Mouse (Mus musculus) liver, adult 2 months (tissue): Measurements from ENCODE around the gene Gm20388.

ENCODE experiments used
- CTCF ChIP-seq: fragments of 200-500 bp; IDR thresholded peaks from 2 replicates; pipeline ENCODE4 v1.5.1; 2011; ENCODE audit warnings: low read depth, low read length, control low read depth
- POLR2A ChIP-seq: fragments of 200-500 bp; IDR thresholded peaks from 2 replicates; pipeline ENCODE4 v1.6.1; 2011; ENCODE audit warnings: low read length, control low read depth; ENCODE audit not compliant: insufficient read depth; ENCODE audit errors: extremely low read depth

DNA sequence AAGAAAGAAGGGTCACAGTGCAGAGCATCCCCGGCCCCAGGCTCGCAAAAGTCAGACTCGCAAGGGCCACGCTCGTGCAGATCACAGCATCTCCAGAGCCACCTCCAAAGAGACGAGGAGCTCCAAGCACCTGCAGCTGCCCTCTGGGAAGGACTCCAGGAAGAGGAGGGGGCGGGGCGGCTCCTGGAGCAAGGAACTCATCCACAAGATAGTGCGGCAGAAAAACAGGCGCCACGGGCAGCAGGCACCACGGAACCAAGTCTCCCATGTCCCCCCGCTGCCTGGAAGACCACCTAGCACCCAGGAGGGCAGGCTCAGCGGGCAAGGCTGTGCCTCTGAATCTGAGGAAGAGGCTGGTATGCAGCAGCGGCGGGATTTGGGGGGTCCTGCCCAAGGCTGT is 2352.2 kb downstream of the Gm20388 start:
- no peak for TF ChIP-seq CTCF
- no peak for TF ChIP-seq POLR2A
